Comparison of ENCODE assay signal across 17 mouse cellular contexts in the genomic region with DNA sequence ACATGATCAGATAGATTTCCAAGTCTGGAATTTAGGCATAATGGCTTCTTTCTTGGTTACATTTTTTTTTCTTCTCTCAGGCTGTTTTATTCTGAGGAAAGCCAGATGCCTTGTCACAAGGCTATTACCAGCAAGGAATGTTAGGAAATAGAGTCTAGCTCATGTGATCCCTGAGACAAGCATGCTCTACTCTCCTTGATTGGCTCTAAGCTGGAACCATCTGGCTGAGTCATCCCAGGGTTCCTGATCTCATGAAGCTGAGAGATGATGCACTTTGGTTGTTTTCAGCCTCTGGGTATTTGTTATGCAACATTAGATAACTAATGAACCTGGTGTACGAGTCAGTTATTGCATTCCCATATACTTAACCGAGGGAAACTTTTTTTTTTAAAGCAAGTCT. TPM values are rescaled to one million over a fixed set of nuclear protein-coding genes. Genes with fewer than 3 reads are reported as not detected.
DNase-seq lines count a peak whose midpoint lies in the region; ATAC-seq and TF ChIP-seq lines count a peak whose summit lies in the region.
"Had no signal": no experiment of that assay in that cellular context is flagged by ENCODE, and none has a peak within 500 bp of the region (broad histone marks: within the 10 kb centered on the region; RNA-seq: fewer than 3 reads in every experiment).

No protein-coding gene starts in this region.

- no peaks in the 10 kb centered on the region for H3K36me3 ChIP-seq in kidney, postnatal 0 days (ENCODE audit: insufficient read depth, low read length)
- H3K36me3 ChIP-seq: embryonic facial prominence, embryonic 13.5 days; hindbrain, embryonic 13.5 days; neural tube, embryonic 13.5 days; stomach, embryonic 15.5 days had no signal

- H3K27ac ChIP-seq in kidney, postnatal 0 days = no peak overlapping the region
- H3K27ac ChIP-seq: embryonic facial prominence, embryonic 13.5 days; forebrain, embryonic 13.5 days; hindbrain, embryonic 13.5 days; neural tube, embryonic 13.5 days; stomach, embryonic 15.5 days had no signal

- no peak; the same call in 1 of the 2 replicates for ATAC-seq in kidney, postnatal 0 days (replicated peaks; ENCODE audit: low FRiP score, low read depth)
- peak; percentile 85 for ATAC-seq in megakaryocyte, adult 5-6 weeks (ENCODE audit: poor library complexity, severe bottlenecking)
- ATAC-seq: forebrain, embryonic 13.5 days had no signal

- H3K27me3 ChIP-seq in kidney, postnatal 0 days (ENCODE audit: insufficient read depth, low read length) = no peaks in the 10 kb centered on the region
- H3K27me3 ChIP-seq: embryonic facial prominence, embryonic 13.5 days; forebrain, embryonic 13.5 days; hindbrain, embryonic 13.5 days; neural tube, embryonic 13.5 days; stomach, embryonic 15.5 days had no signal

- no peak for TF ChIP-seq CTCF in kidney, postnatal 0 days (IDR thresholded peaks at IDR 0.05; ENCODE audit: low read depth)

- WGBS in kidney, postnatal 0 days = 19% methylated on average over 2 of the region's 2 CpGs

- peak; percentile 48 for DNase-seq in adrenal gland, adult 2 months
- DNase-seq in adrenal gland, postnatal 25 days = no peak
- DNase-seq in kidney, postnatal 0 days (ENCODE audit: low spot score) = peak; percentile 22
- DNase-seq in kidney, adult 11 months = no peak
- peak; percentile 60 for DNase-seq in adipocyte (ENCODE audit: low spot score)
- no peak for DNase-seq in urinary bladder, postnatal 36 days (ENCODE audit: low spot score in 2 of 2)
- no peak for DNase-seq in right cerebral cortex, adult 2 months (ENCODE audit: low spot score in 2 of 2)
- DNase-seq: cerebellum, postnatal 25 days; heart, postnatal 10 days; kidney, adult 8-10 months; thymus, postnatal 14 days had no signal

- H3K9me3 ChIP-seq in kidney, postnatal 0 days (replicated peaks; ENCODE audit: low read length) = no peaks in the 10 kb centered on the region
- H3K9me3 ChIP-seq: embryonic facial prominence, embryonic 13.5 days; hindbrain, embryonic 13.5 days; neural tube, embryonic 13.5 days; stomach, embryonic 15.5 days had no signal

- H3K4me1 ChIP-seq in kidney, postnatal 0 days (replicated peaks; ENCODE audit: insufficient read depth, low read length) = no peaks in the 10 kb centered on the region
- H3K4me1 ChIP-seq: embryonic facial prominence, embryonic 13.5 days; forebrain, embryonic 13.5 days; hindbrain, embryonic 13.5 days; neural tube, embryonic 13.5 days; stomach, embryonic 15.5 days had no signal

- H3K4me2 ChIP-seq in kidney, postnatal 0 days (ENCODE audit: low read length) = no peak overlapping the region
- H3K4me2 ChIP-seq: embryonic facial prominence, embryonic 13.5 days; forebrain, embryonic 13.5 days; hindbrain, embryonic 13.5 days; neural tube, embryonic 13.5 days; stomach, embryonic 15.5 days had no signal

- no peak overlapping the region for H3K9ac ChIP-seq in kidney, postnatal 0 days (ENCODE audit: low read depth, low read length)
- H3K9ac ChIP-seq: embryonic facial prominence, embryonic 13.5 days; forebrain, embryonic 13.5 days; hindbrain, embryonic 13.5 days; neural tube, embryonic 13.5 days; stomach, embryonic 15.5 days had no signal

- no peak overlapping the region for H3K4me3 ChIP-seq in kidney, postnatal 0 days (replicated peaks; ENCODE audit: low read depth, low read length)
- H3K4me3 ChIP-seq: embryonic facial prominence, embryonic 13.5 days; forebrain, embryonic 13.5 days; hindbrain, embryonic 13.5 days; neural tube, embryonic 13.5 days; stomach, embryonic 15.5 days had no signal

RNA-seq across cellular contexts. Expression of a gene that starts 30.4 kb away (rescaled TPM):
- 10 to 100 TPM; 27.8 to 44.6 TPM for total RNA-seq in adrenal gland, adult 2 months (2021)
- 12.4 and 18.8 TPM in 2 replicates for polyA plus RNA-seq in adrenal gland, adult 2 months (2012; rRNA removed)
- 27.2 and 47.6 TPM in 2 replicates for total RNA-seq in adrenal gland, postnatal 25 days (2021)
- polyA plus RNA-seq in kidney, postnatal 0 days (2015; fragmentation: Nextera tagmentation; extraction: Ambion mirVana) = 0.39 and 0.65 TPM in 2 replicates
- 2.9 and 6.5 TPM in 2 replicates for total RNA-seq in megakaryocyte, adult 5-6 weeks (2015)
- 2.1 TPM in 2 replicates for total RNA-seq in megakaryocyte, adult 5-6 weeks (2017)

RNA-seq across cellular contexts. Expression of a gene that starts 30.5 kb away (rescaled TPM):
- total RNA-seq in adrenal gland, adult 2 months (2021) = 1 to 10 TPM in 1 of 2 experiments, under 1 TPM in 1; 0.69 to 1.0 TPM
- polyA plus RNA-seq in adrenal gland, adult 2 months (2012; rRNA removed) = 1.5 and 1.6 TPM in 2 replicates
- 0.58 and 1.3 TPM in 2 replicates for total RNA-seq in adrenal gland, postnatal 25 days (2021)
- polyA plus RNA-seq in kidney, postnatal 0 days (2015; fragmentation: Nextera tagmentation; extraction: Ambion mirVana) = 0.25 and 0.33 TPM in 2 replicates
- not detected in 2 replicates for total RNA-seq in megakaryocyte, adult 5-6 weeks (2015)
- not detected in 2 replicates for total RNA-seq in megakaryocyte, adult 5-6 weeks (2017)

Comparison
In these comparisons a context has a peak if more than half of its experiments do, and no peak if none do; other contexts are left out.
1. DNase-seq: peak in adrenal gland, adult 2 months (single experiment), kidney, postnatal 0 days (single experiment) and adipocyte (single experiment); none in adrenal gland, postnatal 25 days (single experiment), kidney, adult 11 months (single experiment), urinary bladder, postnatal 36 days (0 of 2) and right cerebral cortex, adult 2 months (0 of 2).